Mouse (Mus musculus) adrenal gland, postnatal 14 days (tissue): ENCODE measurements around the gene Mccc2. TPM values are rescaled to one million over a fixed set of nuclear protein-coding genes. Genes with fewer than 3 reads are reported as not detected.

Experiments used
- DNase-seq: peaks from one replicate; pipeline ENCODE4 v3.0.0; 2021; ENCODE audit warnings: mixed read lengths
- total RNA-seq: library from RNA; stranded (reverse); gene quantifications from 2 replicates; pipeline ENCODE4 v1.2.3, GENCODE M21; 2021

The Mccc2 gene
- total RNA-seq, 1 experiment from 2014 or later = 82.5 TPM

DNA sequence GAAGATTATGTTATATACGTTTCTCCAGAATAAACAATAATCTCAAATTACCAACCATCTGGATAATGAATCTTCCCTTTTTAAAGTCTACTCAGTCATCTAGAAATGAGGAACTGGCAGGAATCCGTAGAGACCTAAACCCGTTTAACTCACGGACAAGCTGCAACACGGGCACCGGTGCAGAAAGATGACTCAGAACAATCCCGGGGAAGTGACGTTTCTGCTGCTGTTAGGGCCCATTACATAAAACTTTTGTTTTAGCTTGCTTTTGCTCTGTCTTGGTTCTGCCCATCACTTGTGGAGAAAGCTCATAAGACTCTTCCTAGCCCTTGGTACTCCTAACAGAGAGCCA, 76.1 kb downstream of the Mccc2 start:
- DNase-seq = no peak

DNA sequence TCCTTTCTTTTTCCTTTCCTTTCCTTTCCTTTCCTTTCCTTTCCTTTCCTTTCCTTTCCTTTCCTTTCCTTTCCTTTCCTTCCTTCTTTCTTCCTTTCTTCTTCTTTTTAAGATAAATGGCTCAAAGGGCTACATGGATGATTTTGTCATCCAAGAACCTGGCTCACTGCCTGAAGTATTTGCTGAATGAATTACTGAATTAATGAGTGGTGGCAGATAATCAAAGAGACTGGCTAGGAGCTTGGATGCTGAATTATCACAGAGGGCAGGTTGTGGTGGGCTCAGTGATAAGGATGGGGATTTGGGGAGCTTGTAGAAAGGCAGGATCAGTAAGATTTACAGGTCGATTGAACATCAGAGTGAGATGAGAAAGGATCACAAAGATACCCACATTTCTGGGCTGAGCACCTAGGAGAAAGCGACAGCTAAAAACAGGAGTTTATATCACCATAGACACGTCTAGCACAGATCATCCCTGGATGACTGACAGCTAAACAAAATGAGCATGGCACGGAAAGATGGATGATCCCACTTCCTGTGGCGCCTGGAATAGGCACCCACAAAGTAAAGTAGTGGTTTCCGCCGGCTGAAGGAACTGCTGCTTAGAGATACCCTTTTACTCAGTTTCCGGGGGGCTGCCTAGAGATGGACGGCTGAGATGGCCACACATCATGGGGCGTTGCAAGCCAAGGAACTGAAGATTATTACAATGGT, 76.7 kb downstream of the Mccc2 start:
- no peak for DNase-seq

DNA sequence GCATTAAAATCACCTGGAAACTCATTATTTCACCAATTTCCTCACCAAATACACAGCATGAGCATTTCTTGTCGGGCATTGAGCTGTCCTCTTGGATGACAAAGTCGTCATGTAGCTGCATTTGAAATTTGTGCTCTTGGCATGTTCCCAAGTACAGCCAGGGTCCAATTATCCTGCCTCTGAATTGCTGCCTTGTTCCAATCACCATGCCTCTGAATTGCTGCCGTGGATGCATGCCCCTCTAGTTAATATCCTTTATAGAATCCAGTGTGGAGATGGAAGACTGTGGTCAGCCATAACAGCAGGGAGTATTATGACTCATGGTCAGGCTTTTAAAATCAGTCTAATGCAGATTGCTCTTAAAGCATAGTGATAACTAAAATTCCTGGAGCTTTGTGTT, 77.7 kb downstream of the Mccc2 start:
- DNase-seq = no peak

DNA sequence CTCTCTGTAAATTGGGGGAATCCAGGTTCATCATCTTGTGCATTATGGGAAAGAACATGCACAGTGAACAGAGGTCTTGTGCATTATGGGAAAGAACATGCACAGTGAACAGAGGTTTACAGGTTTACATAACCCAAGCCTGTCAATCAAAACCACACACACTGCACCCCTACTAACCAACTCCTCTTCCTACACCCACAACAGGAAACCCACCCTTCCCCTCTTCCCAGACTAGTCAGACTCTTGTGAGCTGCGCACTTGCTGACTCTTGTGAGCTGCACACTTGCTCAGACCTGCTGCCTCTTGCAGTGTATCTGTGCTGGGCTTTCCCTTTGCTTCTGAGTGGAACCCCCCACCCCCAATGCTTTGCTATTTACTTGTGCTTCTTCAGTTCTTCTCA, 83.0 kb downstream of the Mccc2 start:
- no peak for DNase-seq

DNA sequence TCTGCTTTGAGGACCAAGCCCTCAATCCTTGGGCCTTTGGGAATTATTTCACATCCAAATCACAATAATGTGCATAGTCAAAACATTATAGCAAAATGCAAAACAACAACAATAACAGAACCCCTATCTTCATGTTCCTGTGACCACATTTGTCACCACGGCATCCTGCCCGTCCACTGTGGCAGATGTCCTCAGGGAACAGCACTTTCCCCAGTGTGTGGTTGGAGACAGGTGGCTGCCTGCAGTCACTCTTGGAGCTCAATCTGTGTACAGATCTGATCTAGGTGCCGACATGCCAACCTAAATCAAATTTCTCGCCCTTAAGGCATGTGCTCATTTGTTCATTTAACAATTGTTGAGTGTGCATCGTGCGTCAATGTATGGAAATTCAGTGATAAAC, 83.9 kb downstream of the Mccc2 start:
- DNase-seq = no peak

DNA sequence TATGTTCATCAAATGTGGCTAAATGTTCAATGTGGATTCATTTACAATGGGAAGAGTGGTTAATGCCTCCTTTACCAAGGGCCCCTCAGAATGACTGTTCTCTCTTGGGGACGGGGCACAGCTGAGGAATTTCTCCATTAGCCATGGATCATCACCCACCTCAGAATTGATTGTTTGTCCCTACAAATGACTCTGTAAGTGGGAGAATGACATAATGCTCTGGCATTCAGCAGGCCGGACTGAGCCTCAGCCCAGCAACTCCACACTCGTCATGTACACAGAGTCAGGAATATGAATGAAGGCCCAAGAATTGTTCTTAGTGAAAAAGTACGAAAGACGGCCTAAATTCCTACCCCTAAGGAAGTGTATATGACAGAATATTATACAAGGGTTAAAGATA, 89.2 kb downstream of the Mccc2 start:
- no peak for DNase-seq

DNA sequence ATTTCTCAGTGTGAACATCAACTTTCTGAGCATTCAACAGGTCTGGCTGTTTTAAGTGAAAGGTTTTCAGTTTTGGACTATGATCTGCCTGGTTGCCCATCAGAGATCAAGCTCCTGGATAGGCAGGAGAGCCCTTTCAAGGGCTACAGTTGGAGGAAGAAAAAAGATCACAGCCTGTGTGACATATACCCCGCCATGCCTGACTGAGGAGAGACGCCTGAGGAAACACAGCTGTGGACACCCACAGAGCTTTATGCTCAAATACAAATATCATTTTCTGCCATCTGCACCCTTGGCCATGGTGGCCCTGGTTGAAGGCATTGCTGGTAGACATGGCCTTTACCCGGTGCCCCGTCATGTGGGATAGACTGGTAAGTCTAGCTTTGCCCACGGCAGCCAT, 99.8 kb downstream of the Mccc2 start:
- DNase-seq = no peak

DNA sequence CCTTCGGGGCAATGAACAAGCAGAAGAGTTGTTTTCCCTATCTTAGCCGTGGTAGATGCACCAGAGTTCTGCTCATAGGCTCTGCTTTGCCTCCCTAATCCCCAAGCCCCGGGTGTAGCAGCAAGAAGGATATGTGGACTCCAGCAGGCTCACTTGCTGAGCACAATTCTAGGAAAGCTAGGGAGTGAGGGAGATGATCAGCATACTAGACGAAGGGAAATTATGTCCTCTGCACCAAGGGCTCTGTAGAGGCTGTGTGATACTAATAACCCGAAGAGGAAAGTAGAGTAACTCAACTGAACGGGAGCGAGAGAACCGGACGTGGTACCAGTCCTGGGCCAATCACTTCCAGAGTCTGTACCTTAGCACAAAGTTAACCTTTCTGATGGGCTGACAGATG, 114.5 kb downstream of the Mccc2 start, which contains the start of gene Cartpt:
Cartpt (minus strand) TSS at position 127 of the 400 bp plus-strand sequence.
- DNase-seq = no peak

DNA sequence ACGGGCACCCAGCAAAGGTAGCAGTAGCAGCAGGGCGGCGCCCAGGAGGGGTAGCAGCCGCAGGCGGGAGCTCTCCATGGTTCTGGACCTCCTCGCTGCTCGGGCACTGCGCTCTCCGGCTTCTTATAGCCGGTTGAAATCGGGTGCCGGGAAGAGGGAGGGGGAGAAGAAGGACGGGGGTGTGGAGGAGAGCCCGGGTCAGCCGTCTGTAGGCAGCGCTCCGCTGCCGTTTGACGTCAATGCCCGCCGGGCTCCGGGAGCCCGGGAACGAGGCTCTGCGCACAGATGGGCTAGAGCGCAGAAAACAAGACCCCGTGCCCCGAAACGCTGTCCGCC, 114.9 kb downstream of the Mccc2 start:
- peak; percentile 85 for DNase-seq

DNA sequence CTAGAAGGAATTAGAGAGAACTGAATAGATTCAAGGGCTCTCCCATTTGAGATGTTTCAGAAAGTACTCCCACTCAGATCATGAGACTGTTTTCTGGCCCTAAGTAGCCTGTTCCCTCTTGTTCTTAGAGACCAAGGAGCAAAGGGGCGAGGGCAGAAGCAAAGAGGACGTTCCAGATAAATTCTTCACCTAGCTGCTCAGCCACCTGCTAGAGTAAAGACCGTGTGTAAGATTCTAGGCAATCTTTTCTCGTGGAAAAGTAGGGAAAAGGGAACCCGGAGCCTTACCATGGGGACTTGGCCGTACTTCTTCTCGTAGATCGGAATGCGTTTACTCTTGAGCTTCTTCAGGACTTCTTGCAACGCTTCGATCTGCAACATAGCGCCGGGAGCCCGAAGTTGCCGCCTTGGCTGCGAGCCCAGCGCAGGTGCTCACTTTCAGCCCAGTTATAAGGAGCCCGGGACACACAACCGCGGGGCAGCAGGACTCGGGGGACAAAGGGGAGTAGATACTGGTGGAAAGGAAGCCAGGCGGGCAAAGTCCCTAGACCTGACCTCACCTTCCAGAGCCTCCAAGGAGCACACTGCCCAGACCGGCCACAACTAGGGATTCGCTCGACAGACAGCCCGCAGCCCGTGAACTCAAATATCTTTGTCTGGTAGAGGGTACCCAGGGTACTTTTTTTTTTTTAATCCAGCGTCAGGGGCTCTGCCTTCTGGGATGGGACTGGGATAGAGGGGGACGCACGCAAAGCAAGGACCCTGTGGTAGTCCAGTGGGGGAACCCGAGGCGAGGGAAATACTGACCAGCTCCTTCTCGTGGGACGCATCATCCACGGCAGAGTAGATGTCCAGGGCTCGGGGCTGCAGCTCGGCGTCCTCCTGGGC, 115.5 kb downstream of the Mccc2 start:
- DNase-seq = no peak

DNA sequence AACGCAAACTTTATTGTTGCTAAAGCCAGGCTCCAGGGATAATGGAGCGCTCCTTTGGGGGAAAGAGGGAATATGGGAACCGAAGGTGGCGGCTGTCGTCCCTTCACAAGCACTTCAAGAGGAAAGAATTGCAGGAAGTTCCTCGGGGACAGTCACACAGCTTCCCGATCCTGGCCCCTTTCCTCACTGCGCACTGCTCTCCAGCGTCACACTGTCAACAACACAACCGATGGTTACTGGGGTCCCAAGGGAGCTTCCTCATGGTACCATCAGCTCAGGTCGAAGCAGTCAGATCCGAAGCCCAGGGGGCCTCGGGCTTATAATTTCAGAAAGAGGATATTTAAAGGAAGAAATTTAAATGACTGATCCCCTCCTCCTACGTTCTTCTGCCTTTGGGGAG, 116.6 kb downstream of the Mccc2 start:
- DNase-seq = no peak

Other genes with a start within 250 kb of the Mccc2 start
- gene Cartpt, start 114.5 kb downstream of the Mccc2 start, total RNA-seq = 5.9 and 8.3 TPM in 2 replicates
- 34.4 and 36.5 TPM in 2 replicates for gene Bdp1, start 88.4 kb upstream of the Mccc2 start, total RNA-seq
- gene Serf1, start 92.4 kb upstream of the Mccc2 start, total RNA-seq = 25.4 and 27.0 TPM in 2 replicates
- gene Smn1, start 109.2 kb upstream of the Mccc2 start, total RNA-seq = 28.2 and 37.0 TPM in 2 replicates
- 1.1 and 1.5 TPM in 2 replicates for gene Naip2, start 186.5 kb upstream of the Mccc2 start, total RNA-seq
- 2.3 and 2.7 TPM in 2 replicates for gene Naip5, start 230.7 kb upstream of the Mccc2 start, total RNA-seq